Mouse (Mus musculus): ENCODE results near the gene Prlr.

GRCm38 (mm10) chr15:10252526-10252925 lies 75.5 kb downstream of the Prlr start:
- TF ChIP-seq CTCF (IDR thresholded peaks at IDR 0.05; ENCODE audit: insufficient read depth, low read depth, low read length) (no peak), POLR2A (IDR thresholded peaks at IDR 0.05; ENCODE audit: insufficient read depth, low read depth, low read length) (no peak)

All from olfactory bulb, adult 2 months (tissue).